Mouse (Mus musculus) embryonic facial prominence, embryonic 12.5 days (tissue): Measurements from ENCODE around the gene Avpi1. TPM values are rescaled to one million over a fixed set of nuclear protein-coding genes. Genes with fewer than 3 reads are reported as not detected.

Experiments used
- ATAC-seq: fragments of 200-750 bp; cut with Nextera tagmentation; 2 replicates; pipeline ENCODE4 v1.8.0; 2017; ENCODE audit not compliant: insufficient number of reproducible peaks, insufficient read depth, low FRiP score, low TSS enrichment
- H3K27ac ChIP-seq: fragments of 300-500 bp; sonication (generic); 2 replicates; pipeline ENCODE4 v1.5.1; 2016; ENCODE audit warnings: mild to moderate bottlenecking
- H3K27me3 ChIP-seq: fragments of 300-500 bp; sonication (generic); 2 replicates; pipeline ENCODE4 v1.6.1; 2016; ENCODE audit warnings: mild to moderate bottlenecking, moderate library complexity
- H3K36me3 ChIP-seq: fragments of 300-500 bp; sonication (generic); 2 replicates; pipeline ENCODE4 v1.6.1; 2016; ENCODE audit warnings: mild to moderate bottlenecking
- H3K4me1 ChIP-seq: fragments of 300-500 bp; sonication (generic); 2 replicates; pipeline ENCODE4 v1.6.1; 2016
- H3K4me2 ChIP-seq: fragments of 300-500 bp; sonication (generic); replicated peaks from 2 replicates; pipeline ENCODE4 v1.6.1; 2016; ENCODE audit warnings: mild to moderate bottlenecking, moderate library complexity
- H3K4me3 ChIP-seq: fragments of 300-500 bp; sonication (generic); 2 replicates; pipeline ENCODE4 v1.5.1; 2016; ENCODE audit warnings: mild to moderate bottlenecking
- H3K9ac ChIP-seq: fragments of 300-500 bp; sonication (generic); 2 replicates; pipeline ENCODE4 v1.6.1; 2016; ENCODE audit warnings: mild to moderate bottlenecking, moderate library complexity
- H3K9me3 ChIP-seq: fragments of 300-500 bp; sonication (generic); 2 replicates; pipeline ENCODE4 v1.6.1; 2016; ENCODE audit warnings: mild to moderate bottlenecking, moderate library complexity
- WGBS: fragments of 180-500 bp; shearing (Covaris S2); methylation state at CpG from one replicate; pipeline ENCODE4 v1.1.7; 2016; 5-methylcytosine and 5-hydroxymethylcytosine counted together
- polyA plus RNA-seq: library from polyadenylated mRNA; unstranded; fragments of >200 nt; fragmentation: Nextera tagmentation; extraction: Ambion mirVana; gene quantifications from 2 replicates; pipeline ENCODE4 v1.2.1, GENCODE M21; 2016

The Avpi1 gene
- polyA plus RNA-seq, 1 experiment from 2014 or later, result 26.1 TPM

DNA sequence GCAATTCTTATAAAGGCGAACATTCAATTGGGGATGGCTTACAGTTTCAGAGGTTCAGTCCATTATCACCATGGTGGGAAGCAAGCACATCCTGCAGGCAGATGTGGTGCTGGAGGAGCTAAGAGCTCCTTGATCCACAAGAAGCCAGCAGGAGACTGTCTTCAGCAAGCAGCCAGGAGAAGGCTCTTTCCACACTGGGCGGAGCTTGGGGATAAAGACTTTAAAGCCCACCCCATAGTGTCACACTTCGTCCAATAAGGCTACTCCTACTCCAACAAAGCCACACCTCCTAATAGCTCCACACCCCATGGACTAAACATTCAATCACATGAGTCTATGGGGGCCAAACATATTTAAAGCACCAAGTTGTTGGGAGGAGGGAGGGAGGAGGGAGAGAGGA lies 13.1 kb upstream of the Avpi1 start:
- Histone ChIP-seq H3K4me1 (no peaks in the 10 kb centered on the region; the same call in 1 of the 2 replicates), H3K27me3 (no peaks in the 10 kb centered on the region), H3K9ac (no peak overlapping the region), H3K27ac (no peak overlapping the region), H3K9me3 (no peaks in the 10 kb centered on the region), H3K4me3 (no peak overlapping the region), H3K36me3 (no peaks in the 10 kb centered on the region), H3K4me2 (no peak overlapping the region)
- no peak for ATAC-seq
- WGBS, result 75% methylated on average over 3 of the region's 3 CpGs

DNA sequence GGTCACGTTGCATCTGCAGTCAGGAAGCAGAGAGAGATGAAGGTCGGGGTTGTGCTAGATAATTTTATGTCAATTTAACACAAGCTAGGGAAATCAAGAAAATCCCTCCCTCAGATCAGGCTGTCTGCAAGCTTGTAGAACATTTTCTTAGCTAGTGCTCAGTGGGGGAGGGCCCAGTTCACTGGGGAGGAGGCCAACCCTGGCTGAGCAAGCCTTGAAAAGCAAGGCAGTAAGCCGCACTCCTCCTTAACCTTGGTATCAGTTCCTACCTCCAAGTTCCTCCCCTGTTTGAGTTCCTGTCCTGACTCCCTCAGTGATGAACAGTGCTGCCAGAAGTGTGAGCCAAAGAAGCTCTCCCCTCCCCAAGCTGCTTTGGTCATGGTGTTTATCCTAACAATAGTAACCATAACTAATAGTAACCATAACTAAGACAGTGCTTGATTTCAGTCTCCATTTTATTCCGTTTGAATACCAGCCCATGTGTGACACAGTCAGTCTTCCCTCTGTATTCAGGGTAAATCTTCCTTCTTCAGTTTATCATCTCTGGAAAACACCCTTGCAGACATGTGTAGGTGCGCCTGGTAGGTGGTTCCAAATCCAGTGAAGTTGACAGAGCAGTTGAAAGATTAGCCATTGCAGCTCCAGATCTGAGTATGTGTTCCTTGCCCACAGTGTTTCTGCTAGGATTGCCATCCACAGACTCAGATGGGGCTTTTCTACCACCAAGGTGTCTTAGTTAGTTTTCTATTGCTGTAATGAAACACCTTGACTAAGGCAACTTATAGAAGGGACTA lies 11.1 kb upstream of the Avpi1 start:
- no peak overlapping the region for H3K4me2 ChIP-seq
- no peaks in the 10 kb centered on the region for H3K4me1 ChIP-seq
- ATAC-seq, result no peak
- 65% methylated on average over 5 of the region's 5 CpGs for WGBS
- no peak overlapping the region for H3K4me3 ChIP-seq
- no peaks in the 10 kb centered on the region for H3K36me3 ChIP-seq
- H3K9me3 ChIP-seq, result no peaks in the 10 kb centered on the region
- H3K27ac ChIP-seq, result no peak overlapping the region
- no peak overlapping the region for H3K9ac ChIP-seq
- H3K27me3 ChIP-seq, result no peaks in the 10 kb centered on the region

DNA sequence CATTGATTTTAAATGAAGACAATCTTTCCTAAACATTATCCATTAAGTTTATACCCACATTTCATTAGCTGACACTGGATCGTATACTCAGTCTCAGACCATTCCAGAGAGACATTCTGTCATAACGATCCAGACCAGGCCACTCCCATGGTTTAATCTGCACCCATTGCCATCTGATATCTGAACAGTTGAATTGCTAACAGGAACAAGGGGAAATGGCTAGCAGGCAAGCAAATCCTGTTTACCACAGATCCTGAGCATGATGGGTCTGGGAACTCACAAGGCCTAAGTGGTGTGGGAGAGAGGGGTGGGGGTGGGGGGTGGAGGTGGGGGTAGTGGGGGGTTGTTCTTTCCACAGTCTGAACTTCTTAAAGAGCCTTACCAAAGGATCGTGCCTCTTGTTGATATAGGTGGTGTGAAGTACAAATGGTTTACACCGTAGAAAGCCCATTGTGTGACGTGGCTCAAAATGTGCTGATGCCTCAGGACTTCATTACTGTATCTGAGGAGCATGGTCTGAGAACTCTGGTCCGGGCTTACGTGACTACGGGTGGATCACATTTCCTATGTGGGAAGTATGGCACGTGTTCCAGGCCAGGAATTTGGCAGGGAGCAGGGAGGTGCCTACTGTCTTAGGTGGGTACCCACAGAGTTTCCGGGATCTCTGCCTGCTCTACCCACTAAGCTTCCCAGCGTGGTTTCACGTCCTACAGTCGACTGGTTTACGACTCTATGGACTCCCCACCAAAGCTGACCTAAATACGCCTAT lies 9.8 kb upstream of the Avpi1 start:
- Histone ChIP-seq H3K4me2 (no peak overlapping the region), H3K36me3 (no peaks in the 10 kb centered on the region), H3K9ac (no peak overlapping the region), H3K27me3 (no peaks in the 10 kb centered on the region), H3K27ac (no peak overlapping the region), H3K4me3 (no peak overlapping the region), H3K4me1 (no peaks in the 10 kb centered on the region), H3K9me3 (no peaks in the 10 kb centered on the region)
- 80% methylated on average over 15 of the region's 15 CpGs for WGBS
- ATAC-seq, result no peak

DNA sequence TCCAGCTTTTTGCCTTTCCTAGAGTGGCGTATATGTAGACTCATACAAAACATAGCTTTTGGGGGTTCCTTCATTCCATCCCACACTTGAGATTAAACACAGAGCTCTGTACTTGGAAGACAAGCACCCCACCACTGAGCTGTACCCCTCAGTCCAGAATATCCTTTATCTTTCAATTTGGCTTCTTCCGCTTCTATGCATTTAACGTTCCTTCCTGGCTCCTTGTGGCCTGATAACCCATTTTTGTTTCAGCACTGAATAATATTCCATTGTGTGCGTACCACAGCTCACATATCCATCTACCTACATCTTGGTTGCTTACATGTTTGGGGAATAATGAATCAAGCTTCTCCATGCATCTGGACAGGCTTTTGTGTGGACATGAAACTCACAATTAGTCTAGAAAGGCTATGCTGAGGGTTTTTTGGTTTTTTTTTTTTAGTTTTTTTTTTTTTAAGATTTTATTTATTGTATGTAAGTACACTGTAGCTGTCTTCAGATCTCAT lies 8.4 kb upstream of the Avpi1 start:
- WGBS, result 97% methylated on average over 4 of the region's 4 CpGs
- Histone ChIP-seq H3K27ac (no peak overlapping the region), H3K9me3 (no peaks in the 10 kb centered on the region), H3K4me1 (no peaks in the 10 kb centered on the region), H3K9ac (no peak overlapping the region), H3K27me3 (no peaks in the 10 kb centered on the region), H3K36me3 (no peaks in the 10 kb centered on the region), H3K4me3 (no peak overlapping the region), H3K4me2 (no peak overlapping the region)
- ATAC-seq, result no peak

DNA sequence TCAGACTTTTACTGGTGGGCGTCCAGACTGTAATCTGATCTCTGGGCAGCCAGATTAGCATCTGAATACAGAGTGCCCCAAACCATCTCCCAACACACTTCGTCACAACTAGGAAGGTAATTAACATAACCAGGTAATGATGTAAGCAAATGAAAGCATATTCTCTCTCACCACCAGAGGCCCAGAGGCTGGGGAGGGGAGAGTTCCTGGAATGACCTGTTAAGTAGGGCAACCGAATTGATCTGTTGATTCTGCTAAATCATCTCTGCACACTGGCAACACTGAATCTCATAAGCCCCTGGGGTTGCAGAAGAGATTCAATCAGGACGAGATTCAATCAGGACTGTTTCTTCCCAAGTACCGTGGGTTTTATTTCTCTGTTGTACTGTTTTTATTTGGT lies 7.3 kb upstream of the Avpi1 start:
- no peak for ATAC-seq
- Histone ChIP-seq H3K4me3 (no peak overlapping the region), H3K27me3 (no peaks in the 10 kb centered on the region), H3K36me3 (no peaks in the 10 kb centered on the region), H3K4me2 (no peak overlapping the region), H3K4me1 (no peaks in the 10 kb centered on the region), H3K9me3 (no peaks in the 10 kb centered on the region), H3K27ac (no peak overlapping the region), H3K9ac (no peak overlapping the region)
- 17% methylated on average over 5 of the region's 5 CpGs for WGBS

DNA sequence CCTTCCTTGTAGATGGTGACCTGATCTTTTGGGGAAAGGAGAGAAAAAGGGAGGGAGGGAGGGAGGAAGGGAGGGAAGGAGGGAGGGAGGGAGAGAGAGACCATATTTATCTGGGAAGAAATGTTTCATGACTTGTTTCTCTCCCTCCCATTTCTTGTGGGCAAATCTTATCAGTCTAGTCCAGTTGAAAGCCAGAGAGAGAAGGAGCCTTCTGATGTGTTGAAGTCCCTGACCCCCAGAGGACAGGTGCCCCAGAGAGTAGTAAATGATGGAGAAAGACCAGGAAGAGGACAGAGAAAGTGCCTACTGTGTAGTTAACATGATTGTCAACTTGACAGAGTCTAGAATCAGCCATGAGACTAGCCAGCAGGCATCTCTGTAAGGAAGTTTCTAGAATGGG lies 6.2 kb upstream of the Avpi1 start:
- peaks cover 7% of the 10 kb centered on the region for H3K4me1 ChIP-seq
- H3K9me3 ChIP-seq, result no peaks in the 10 kb centered on the region
- no peak for ATAC-seq
- no peak overlapping the region for H3K9ac ChIP-seq
- no peak overlapping the region for H3K4me3 ChIP-seq
- H3K27ac ChIP-seq, result no peak overlapping the region
- H3K4me2 ChIP-seq, result no peak overlapping the region
- no peaks in the 10 kb centered on the region for H3K27me3 ChIP-seq
- H3K36me3 ChIP-seq, result no peaks in the 10 kb centered on the region

DNA sequence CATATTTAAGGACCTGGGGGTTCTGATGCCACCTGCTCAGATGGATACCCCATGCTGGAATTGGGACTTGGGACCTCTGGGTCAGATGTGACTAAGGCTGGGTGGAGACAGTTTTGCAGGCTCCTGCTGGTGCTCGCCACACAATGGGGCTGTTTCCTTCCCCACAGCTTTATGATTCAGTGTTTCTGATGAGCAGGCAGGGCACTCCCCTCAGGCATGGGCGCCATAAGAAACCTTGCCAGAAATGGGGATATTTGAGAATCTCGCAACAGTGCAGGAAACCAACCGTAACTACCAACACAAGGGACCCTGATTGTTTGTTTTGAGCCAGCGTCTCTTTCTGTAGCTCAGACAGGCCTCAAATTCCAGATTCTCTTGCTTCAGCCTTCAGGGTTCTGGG lies 2.2 kb upstream of the Avpi1 start:
- ATAC-seq, result no peak
- Histone ChIP-seq H3K4me1 (peaks cover 23% of the 10 kb centered on the region), H3K9me3 (no peaks in the 10 kb centered on the region), H3K27me3 (no peaks in the 10 kb centered on the region), H3K4me2 (no peak overlapping the region), H3K9ac (no peak overlapping the region), H3K27ac (no peak overlapping the region), H3K36me3 (0 out of 2 replicates have a peak, but pooled peaks cover under 1% of the 10 kb centered on the region), H3K4me3 (no peak overlapping the region)
- 57% methylated on average over 5 of the region's 5 CpGs for WGBS

DNA sequence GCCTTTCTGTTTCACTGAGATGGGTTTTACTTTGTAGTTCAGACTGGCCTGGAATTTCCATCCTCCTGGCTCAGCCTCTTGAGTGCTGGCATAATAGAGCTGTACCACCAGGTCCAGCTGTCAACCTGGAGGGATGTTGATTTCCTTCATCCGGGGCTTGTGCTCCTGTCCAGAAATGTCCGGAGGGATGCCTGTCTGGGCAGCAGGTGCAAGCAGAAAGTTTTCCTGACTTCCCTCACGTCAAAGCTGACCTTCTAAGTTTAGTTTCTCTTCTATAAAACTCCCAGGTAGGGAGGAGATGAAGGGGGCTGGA lies 1.4 kb upstream of the Avpi1 start:
- peaks cover 23% of the 10 kb centered on the region for H3K4me1 ChIP-seq
- no peaks in the 10 kb centered on the region for H3K9me3 ChIP-seq
- H3K27me3 ChIP-seq, result no peaks in the 10 kb centered on the region
- H3K4me2 ChIP-seq, result no peak overlapping the region
- 65% methylated on average over 3 of the region's 3 CpGs for WGBS
- H3K9ac ChIP-seq, result no peak overlapping the region
- no peak overlapping the region for H3K4me3 ChIP-seq
- H3K36me3 ChIP-seq, result 0 out of 2 replicates have a peak, but pooled peaks cover 4% of the 10 kb centered on the region
- no peak for ATAC-seq
- H3K27ac ChIP-seq, result no peak overlapping the region

DNA sequence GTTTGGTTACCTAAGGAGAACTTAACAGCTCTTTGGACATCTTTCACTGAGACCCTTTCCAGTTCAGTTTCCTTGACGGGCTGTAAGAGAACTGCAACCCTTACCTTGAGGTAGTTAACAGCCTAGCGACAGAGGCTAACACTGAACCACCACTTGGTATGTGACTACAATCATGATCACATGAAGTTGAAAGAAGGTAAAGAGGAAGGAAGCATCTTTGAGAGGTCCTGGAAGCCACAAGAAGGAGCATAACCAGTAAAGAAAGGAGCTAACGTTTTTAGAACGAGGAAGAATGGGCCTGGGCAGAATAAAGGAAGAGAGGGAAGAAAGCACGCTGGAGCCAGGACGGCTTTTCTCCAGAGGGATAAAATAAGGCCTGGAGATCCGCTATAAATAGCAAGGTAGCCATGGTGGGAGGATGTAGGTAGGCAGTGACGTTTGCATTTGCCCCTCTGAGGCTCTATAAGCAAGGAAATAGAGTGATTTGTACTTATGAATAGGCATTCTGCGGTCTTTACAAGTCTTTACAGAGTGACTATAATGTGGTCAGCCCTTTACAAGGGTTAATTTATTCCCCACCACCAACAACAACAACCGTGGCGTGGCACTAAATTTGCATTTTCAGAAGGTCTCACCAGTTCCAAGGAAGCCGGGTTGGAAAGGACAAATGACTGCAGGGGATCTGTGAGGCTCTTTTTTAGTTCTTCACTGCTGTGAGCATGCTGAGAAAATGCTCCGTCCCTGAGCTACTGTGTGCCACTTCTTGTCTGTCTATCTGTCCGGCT lies 842 bp upstream of the Avpi1 start:
- Histone ChIP-seq H3K4me2 (peak overlapping the region; percentile 82), H3K9ac (peak overlapping the region; percentile 79; the same call in 1 of the 2 replicates), H3K4me3 (peak overlapping the region; percentile 61), H3K27me3 (no peaks in the 10 kb centered on the region), H3K36me3 (peaks cover 9% of the 10 kb centered on the region; the same call in 1 of the 2 replicates), H3K27ac (peak overlapping the region; percentile 83), H3K9me3 (no peaks in the 10 kb centered on the region), H3K4me1 (peaks cover 23% of the 10 kb centered on the region)
- 35% methylated on average over 14 of the region's 14 CpGs for WGBS
- ATAC-seq, result no peak

DNA sequence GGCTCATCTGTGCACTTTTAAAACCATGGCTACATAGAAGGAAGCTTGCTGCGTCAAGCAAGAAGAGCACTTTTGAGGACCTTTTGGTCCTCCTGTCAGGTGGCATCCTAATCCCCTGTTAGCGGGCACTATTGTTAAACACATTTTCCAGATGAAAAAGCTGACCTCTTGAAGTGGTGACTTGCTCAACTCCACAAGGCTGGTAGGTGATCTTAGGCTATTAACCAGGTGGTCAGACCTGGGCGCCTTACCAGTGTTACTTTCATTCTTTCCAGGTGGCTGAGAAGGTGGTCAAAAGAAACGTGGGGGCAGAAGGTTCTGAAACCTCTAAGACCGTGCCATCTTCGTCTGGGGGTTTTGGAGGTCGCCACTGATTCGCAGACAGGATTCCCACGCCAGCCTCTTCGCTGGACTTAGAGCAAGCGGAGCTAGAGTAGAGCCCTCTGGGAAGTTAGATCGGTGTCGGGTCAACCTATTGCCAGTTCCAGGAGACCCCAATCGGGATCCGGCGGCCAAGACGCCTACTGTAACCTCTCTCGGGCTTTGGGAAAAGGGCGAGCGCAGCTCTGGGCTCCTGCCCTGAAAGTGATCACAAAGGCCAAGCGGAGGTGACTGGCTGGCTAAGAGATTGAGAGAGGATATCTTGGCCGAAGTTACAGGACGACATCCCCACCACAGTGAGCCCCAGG lies 663 bp downstream of the Avpi1 start:
- Histone ChIP-seq H3K27ac (peak overlapping the region; percentile 81), H3K4me3 (peak overlapping the region; percentile 61), H3K27me3 (no peaks in the 10 kb centered on the region), H3K9me3 (no peaks in the 10 kb centered on the region), H3K4me1 (peaks cover 23% of the 10 kb centered on the region), H3K4me2 (peak overlapping the region; percentile 82), H3K36me3 (peaks cover 23% of the 10 kb centered on the region), H3K9ac (peak overlapping the region; percentile 79)
- no peak; the same call in 1 of the 2 replicates for ATAC-seq
- WGBS, result 5% methylated on average over 23 of the region's 23 CpGs

DNA sequence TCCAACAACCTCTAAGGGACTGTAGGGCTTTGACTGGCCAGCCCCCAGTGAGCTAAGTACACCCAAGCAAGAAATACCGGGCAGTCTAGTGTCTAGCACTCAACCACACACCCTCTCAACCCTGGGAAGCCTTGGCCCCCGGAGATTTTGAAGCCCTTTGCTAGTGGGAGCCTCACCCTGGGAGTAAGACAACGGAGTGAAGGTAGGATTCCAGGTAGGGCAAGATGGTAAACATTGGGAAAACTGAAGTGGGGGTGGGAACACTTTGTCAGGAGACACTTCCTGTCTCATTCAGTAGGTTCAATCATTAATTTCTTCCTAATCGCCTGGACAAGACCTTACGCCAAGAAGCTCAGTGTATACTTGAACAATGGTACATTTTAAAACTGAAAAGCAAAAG lies 1.8 kb downstream of the Avpi1 start:
- Histone ChIP-seq H3K9ac (no peak overlapping the region), H3K9me3 (no peaks in the 10 kb centered on the region), H3K36me3 (peaks cover 35% of the 10 kb centered on the region), H3K4me1 (peaks cover 23% of the 10 kb centered on the region), H3K4me2 (no peak overlapping the region), H3K27me3 (no peaks in the 10 kb centered on the region), H3K27ac (no peak overlapping the region), H3K4me3 (no peak overlapping the region)
- no peak for ATAC-seq
- 88% methylated on average over 5 of the region's 5 CpGs for WGBS
